Mouse (Mus musculus): ENCODE results near the gene Por.

GRCm38 (mm10) chr5:135778471-135779445, 108.9 kb downstream of the Por start, which contains the start of gene Mdh2:
- TF ChIP-seq CTCF (IDR thresholded peaks at IDR 0.05) (no peak), EP300 (IDR thresholded peaks at IDR 0.05) (peak; percentile 93)
